Mouse (Mus musculus): ENCODE results near the gene Dock3. TPM values are rescaled to one million over a fixed set of nuclear protein-coding genes. Genes with fewer than 3 reads are reported as not detected.

The Dock3 gene
- polyA plus RNA-seq, 1 experiment from 2014 or later, result 1.1 TPM

GRCm38 (mm10) chr9:107271177-107271938 is 39.6 kb upstream of the Dock3 start:
- no peak for ATAC-seq (replicated peaks; ENCODE audit: low FRiP score)
- no peaks in the 10 kb centered on the region for H3K9me3 ChIP-seq (replicated peaks)
- 0 out of 2 replicates have a peak, but pooled peaks cover 4% of the 10 kb centered on the region for H3K4me1 ChIP-seq
- WGBS, result 78% methylated on average over 7 of the region's 7 CpGs
- H3K27me3 ChIP-seq, result peaks cover 8% of the 10 kb centered on the region
- no peaks in the 10 kb centered on the region for H3K36me3 ChIP-seq
- H3K9ac ChIP-seq, result no peak overlapping the region
- H3K4me3 ChIP-seq (replicated peaks), result no peak overlapping the region
- no peak overlapping the region for H3K27ac ChIP-seq
- H3K4me2 ChIP-seq, result no peak overlapping the region

- WGBS, result 100% methylated on average over 1 of the region's 1 CpGs
- no peak for ATAC-seq (replicated peaks; ENCODE audit: low FRiP score)
Observed at GRCm38 (mm10) chr9:107269772-107270171, 38.1 kb upstream of the Dock3 start.

GRCm38 (mm10) chr9:107267721-107268402 is 36.2 kb upstream of the Dock3 start:
- peak; percentile 80 for ATAC-seq (replicated peaks; ENCODE audit: low FRiP score)
- no peaks in the 10 kb centered on the region for H3K9me3 ChIP-seq (replicated peaks)
- H3K9ac ChIP-seq, result no peak overlapping the region
- no peak overlapping the region for H3K4me2 ChIP-seq
- no peaks in the 10 kb centered on the region for H3K36me3 ChIP-seq
- 0 out of 2 replicates have a peak overlapping the region, but pooled peaks have one; percentile 22 for H3K27ac ChIP-seq
- no peak overlapping the region for H3K4me3 ChIP-seq (replicated peaks)
- peaks cover 2% of the 10 kb centered on the region; the same call in 1 of the 2 replicates for H3K27me3 ChIP-seq
- WGBS, result 24% methylated on average over 4 of the region's 4 CpGs
- H3K4me1 ChIP-seq, result 0 out of 2 replicates have a peak, but pooled peaks cover 9% of the 10 kb centered on the region

More at GRCm38 (mm10) chr9:107269772-107270171, 38.1 kb upstream of the Dock3 start:
- Histone ChIP-seq H3K36me3 (no peaks in the 10 kb centered on the region), H3K4me2 (no peak overlapping the region), H3K4me1 (0 out of 2 replicates have a peak, but pooled peaks cover 4% of the 10 kb centered on the region), H3K9ac (no peak overlapping the region), H3K27me3 (peaks cover 8% of the 10 kb centered on the region), H3K27ac (no peak overlapping the region), H3K4me3 (replicated peaks) (no peak overlapping the region), H3K9me3 (replicated peaks) (no peaks in the 10 kb centered on the region)

- H3K4me3 ChIP-seq (replicated peaks), result no peak overlapping the region
- no peak overlapping the region for H3K9ac ChIP-seq
- no peaks in the 10 kb centered on the region for H3K9me3 ChIP-seq (replicated peaks)
- H3K27ac ChIP-seq, result no peak overlapping the region
- H3K27me3 ChIP-seq, result no peaks in the 10 kb centered on the region; the same call in 1 of the 2 replicates
- H3K4me2 ChIP-seq, result no peak overlapping the region
- no peaks in the 10 kb centered on the region for H3K36me3 ChIP-seq
- no peak for ATAC-seq (replicated peaks; ENCODE audit: low FRiP score)
- H3K4me1 ChIP-seq, result peaks cover 9% of the 10 kb centered on the region; the same call in 1 of the 2 replicates
- WGBS, result 47% methylated on average over 1 of the region's 1 CpGs
Observed at GRCm38 (mm10) chr9:107267028-107267427, 35.3 kb upstream of the Dock3 start.

- peaks cover 9% of the 10 kb centered on the region; the same call in 1 of the 2 replicates for H3K4me1 ChIP-seq
- ATAC-seq (replicated peaks; ENCODE audit: low FRiP score), result no peak
- no peaks in the 10 kb centered on the region for H3K9me3 ChIP-seq (replicated peaks)
- no peak overlapping the region for H3K27ac ChIP-seq
- 60% methylated on average over 3 of the region's 3 CpGs for WGBS
- H3K9ac ChIP-seq, result no peak overlapping the region
- H3K4me3 ChIP-seq (replicated peaks), result no peak overlapping the region
- no peaks in the 10 kb centered on the region for H3K36me3 ChIP-seq
- no peak overlapping the region for H3K4me2 ChIP-seq
- H3K27me3 ChIP-seq, result no peaks in the 10 kb centered on the region
Observed at GRCm38 (mm10) chr9:107264731-107265130, 33.0 kb upstream of the Dock3 start.

- no peak for ATAC-seq (replicated peaks; ENCODE audit: low FRiP score)
- Histone ChIP-seq H3K9ac (no peak overlapping the region), H3K4me1 (peaks cover 9% of the 10 kb centered on the region; the same call in 1 of the 2 replicates), H3K36me3 (no peaks in the 10 kb centered on the region), H3K4me2 (no peak overlapping the region), H3K9me3 (replicated peaks) (no peaks in the 10 kb centered on the region), H3K27me3 (no peaks in the 10 kb centered on the region), H3K4me3 (replicated peaks) (no peak overlapping the region), H3K27ac (no peak overlapping the region)
- WGBS, result 77% methylated on average over 5 of the region's 5 CpGs
Observed at GRCm38 (mm10) chr9:107263912-107264311, 32.2 kb upstream of the Dock3 start.

GRCm38 (mm10) chr9:107262375-107262774 is 30.7 kb upstream of the Dock3 start:
- ATAC-seq (replicated peaks; ENCODE audit: low FRiP score), result no peak
- no peak overlapping the region for H3K27ac ChIP-seq
- no peaks in the 10 kb centered on the region for H3K27me3 ChIP-seq
- WGBS, result 66% methylated on average over 7 of the region's 7 CpGs
- H3K4me2 ChIP-seq, result no peak overlapping the region
- no peaks in the 10 kb centered on the region for H3K36me3 ChIP-seq
- H3K9ac ChIP-seq, result no peak overlapping the region
- H3K9me3 ChIP-seq (replicated peaks), result no peaks in the 10 kb centered on the region
- no peak overlapping the region for H3K4me3 ChIP-seq (replicated peaks)
- H3K4me1 ChIP-seq, result peaks cover 5% of the 10 kb centered on the region; the same call in 1 of the 2 replicates

GRCm38 (mm10) chr9:107261792-107262191 is 30.1 kb upstream of the Dock3 start:
- H3K27ac ChIP-seq, result no peak overlapping the region
- H3K4me3 ChIP-seq (replicated peaks), result no peak overlapping the region
- H3K9ac ChIP-seq, result no peak overlapping the region
- WGBS, result 73% methylated on average over 6 of the region's 6 CpGs
- H3K4me1 ChIP-seq, result peaks cover 5% of the 10 kb centered on the region; the same call in 1 of the 2 replicates
- H3K36me3 ChIP-seq, result no peaks in the 10 kb centered on the region
- no peaks in the 10 kb centered on the region for H3K9me3 ChIP-seq (replicated peaks)
- H3K4me2 ChIP-seq, result no peak overlapping the region
- no peaks in the 10 kb centered on the region for H3K27me3 ChIP-seq
- no peak for ATAC-seq (replicated peaks; ENCODE audit: low FRiP score)

GRCm38 (mm10) chr9:107260836-107261235 is 29.1 kb upstream of the Dock3 start:
- Histone ChIP-seq H3K4me3 (replicated peaks) (no peak overlapping the region), H3K9me3 (replicated peaks) (no peaks in the 10 kb centered on the region), H3K36me3 (no peaks in the 10 kb centered on the region), H3K27me3 (no peaks in the 10 kb centered on the region), H3K4me2 (no peak overlapping the region), H3K9ac (no peak overlapping the region), H3K27ac (no peak overlapping the region), H3K4me1 (peaks cover 5% of the 10 kb centered on the region; the same call in 1 of the 2 replicates)
- 55% methylated on average over 8 of the region's 8 CpGs for WGBS
- ATAC-seq (replicated peaks; ENCODE audit: low FRiP score), result no peak

- Histone ChIP-seq H3K9ac (no peak overlapping the region), H3K4me2 (no peak overlapping the region), H3K4me1 (peaks cover 5% of the 10 kb centered on the region; the same call in 1 of the 2 replicates), H3K9me3 (replicated peaks) (no peaks in the 10 kb centered on the region), H3K36me3 (no peaks in the 10 kb centered on the region), H3K27me3 (no peaks in the 10 kb centered on the region), H3K27ac (no peak overlapping the region), H3K4me3 (replicated peaks) (no peak overlapping the region)
- no peak for ATAC-seq (replicated peaks; ENCODE audit: low FRiP score)
- 79% methylated on average over 2 of the region's 2 CpGs for WGBS
Observed at GRCm38 (mm10) chr9:107260429-107260828, 28.7 kb upstream of the Dock3 start.

- ATAC-seq (replicated peaks; ENCODE audit: low FRiP score), result no peak
- 56% methylated on average over 6 of the region's 6 CpGs for WGBS
- Histone ChIP-seq H3K27me3 (no peaks in the 10 kb centered on the region), H3K27ac (no peak overlapping the region), H3K36me3 (no peaks in the 10 kb centered on the region), H3K4me3 (replicated peaks) (no peak overlapping the region), H3K9me3 (replicated peaks) (no peaks in the 10 kb centered on the region), H3K4me1 (peaks cover 5% of the 10 kb centered on the region), H3K4me2 (no peak overlapping the region), H3K9ac (no peak overlapping the region)
Observed at GRCm38 (mm10) chr9:107259571-107259970, 27.9 kb upstream of the Dock3 start.

GRCm38 (mm10) chr9:107255596-107255995 is 23.9 kb upstream of the Dock3 start:
- Histone ChIP-seq H3K4me2 (no peak overlapping the region), H3K4me1 (peaks cover 16% of the 10 kb centered on the region), H3K27me3 (0 out of 2 replicates have a peak, but pooled peaks cover 6% of the 10 kb centered on the region), H3K27ac (no peak overlapping the region), H3K9ac (no peak overlapping the region), H3K4me3 (replicated peaks) (no peak overlapping the region), H3K36me3 (no peaks in the 10 kb centered on the region), H3K9me3 (replicated peaks) (no peaks in the 10 kb centered on the region)
- ATAC-seq (replicated peaks; ENCODE audit: low FRiP score), result no peak
- WGBS, result 64% methylated on average over 3 of the region's 3 CpGs
